Mouse (Mus musculus): ENCODE measurements at regions not wholly inside any gene's neighbourhood (a gene's known extent, or its start where the extent isn't known, plus 50 kb on each side); places are given as distances from the start of the nearest gene placed in this dataset.

GRCm38 (mm10) chr13:78717686-78718431 is 518.3 kb upstream of the Nr2f1 start:
- DNase-seq = no peak

DNA sequence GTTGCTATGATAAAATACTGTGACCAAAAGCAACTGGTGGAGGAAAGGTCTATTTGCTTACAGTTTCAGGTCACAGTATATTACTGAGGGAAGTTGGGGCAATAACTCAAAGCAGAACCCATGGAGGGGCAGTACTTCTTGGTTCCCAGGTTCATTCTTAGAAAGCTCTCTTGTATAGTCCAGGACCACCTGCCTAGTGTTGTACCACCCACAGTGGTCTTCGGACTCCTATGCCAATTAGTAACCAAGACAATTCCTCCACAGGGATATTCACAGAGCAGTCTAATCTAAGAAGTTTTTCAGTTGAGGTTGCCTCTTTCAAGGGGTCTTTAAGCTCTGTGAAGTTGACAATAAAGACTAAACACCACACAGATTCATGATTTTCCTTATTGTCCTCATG is 517.6 kb upstream of the Nr2f1 start:
- no peak for DNase-seq

DNA sequence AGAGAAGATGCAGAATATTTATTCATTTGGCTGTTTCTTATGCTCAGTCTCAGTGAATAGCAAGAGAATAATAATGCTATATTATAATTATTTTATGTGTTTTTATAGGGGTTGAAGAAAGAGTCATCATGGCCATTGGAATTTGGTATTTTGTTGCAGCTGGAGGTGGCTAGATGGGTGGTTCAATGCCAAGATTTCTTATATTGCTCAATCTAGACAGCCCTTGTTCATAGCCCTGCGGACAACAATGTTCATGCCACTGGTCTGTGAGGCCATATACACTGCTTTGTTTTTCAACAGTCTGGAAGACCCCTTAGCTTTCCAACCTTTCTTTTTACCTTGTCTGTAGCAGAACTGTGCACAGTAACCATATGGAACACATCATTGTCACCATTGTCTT is 505.1 kb upstream of the Nr2f1 start:
- DNase-seq = no peak

DNA sequence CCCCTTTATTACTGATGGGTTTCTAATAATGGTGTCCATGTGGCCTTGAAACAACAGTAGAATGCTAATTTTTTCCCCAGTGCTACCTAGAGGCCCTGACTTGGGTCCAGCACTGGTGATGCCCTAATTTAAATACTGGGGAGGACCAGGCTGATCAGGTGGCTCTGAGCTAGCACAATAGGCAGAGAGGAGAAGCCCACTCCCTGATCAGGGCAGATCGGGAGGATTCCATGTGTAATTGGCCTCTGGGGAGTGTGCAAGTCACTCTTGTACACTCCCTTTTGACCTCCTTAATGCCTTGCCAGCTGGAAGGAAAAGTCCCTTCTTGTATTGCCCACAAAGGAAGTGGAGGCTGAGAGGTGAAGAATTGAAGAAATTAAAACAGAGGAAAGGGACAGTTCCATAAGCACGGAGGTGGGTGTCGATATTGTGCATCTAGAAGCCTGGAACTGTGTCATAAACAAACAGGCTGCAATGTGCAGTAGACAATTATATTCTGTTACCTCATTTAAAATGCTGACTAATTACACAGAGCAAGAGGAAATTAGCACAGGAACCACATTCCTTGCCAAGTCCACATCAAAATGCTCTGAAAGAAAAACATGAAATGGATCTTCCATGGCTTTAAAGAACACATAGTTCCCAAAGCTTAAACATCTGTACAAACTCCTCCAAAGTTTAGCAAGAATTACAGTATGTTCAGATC is 498.4 kb upstream of the Nr2f1 start:
- DNase-seq = no peak

DNA sequence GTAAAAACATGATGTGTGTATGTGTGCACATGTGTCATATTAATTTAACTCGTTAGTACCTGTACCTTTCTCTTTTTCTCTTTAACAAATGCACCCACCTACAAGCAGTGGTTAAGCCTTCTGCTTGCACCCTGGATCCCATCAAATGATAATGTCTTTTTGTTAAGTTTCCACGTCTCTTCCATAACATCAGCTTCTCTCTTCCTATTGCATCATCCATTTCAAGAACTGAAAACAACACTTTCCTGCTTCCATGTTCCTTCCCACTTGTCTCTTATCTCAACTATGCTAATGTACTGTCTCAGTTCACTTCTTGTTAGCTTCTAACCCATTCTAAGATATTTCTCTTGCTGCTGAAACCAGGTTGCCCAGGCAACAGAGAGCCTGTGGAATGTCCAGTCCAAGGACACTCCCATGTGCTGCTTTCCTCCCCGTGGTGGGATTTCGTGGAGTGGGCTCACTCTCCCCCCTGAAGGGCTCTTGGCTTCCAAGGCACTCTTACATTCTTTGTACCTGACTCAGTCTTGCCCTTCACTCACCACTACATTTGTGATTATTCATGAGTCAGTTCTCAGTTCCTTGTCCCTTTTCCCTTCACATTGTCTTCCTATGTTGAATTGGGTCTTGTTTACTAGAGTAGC is 479.8 kb upstream of the Nr2f1 start:
- DNase-seq = no peak

GRCm38 (mm10) chr13:78678241-78678640 is 478.7 kb upstream of the Nr2f1 start:
- DNase-seq = no peak

DNA sequence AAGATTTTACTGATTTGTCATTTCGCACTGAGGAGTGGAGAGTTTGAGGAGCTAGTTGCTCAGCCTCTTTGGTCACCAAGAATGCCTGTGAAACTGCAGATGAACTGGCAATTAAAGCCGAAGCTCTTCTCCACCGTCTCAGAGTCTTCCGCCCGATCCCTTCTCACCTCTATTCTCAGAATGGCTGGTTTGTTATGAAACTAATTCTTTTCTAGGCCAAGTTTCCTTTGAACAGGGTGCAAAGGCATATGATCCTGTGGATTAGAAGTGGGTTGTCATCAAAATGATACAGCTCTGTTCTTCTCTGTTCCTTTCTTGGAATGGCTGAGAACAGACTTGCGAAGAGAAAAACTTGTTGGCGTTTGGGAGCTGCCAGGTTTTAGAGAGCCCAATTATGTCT is 458.7 kb upstream of the Nr2f1 start:
- DNase-seq = no peak

DNA sequence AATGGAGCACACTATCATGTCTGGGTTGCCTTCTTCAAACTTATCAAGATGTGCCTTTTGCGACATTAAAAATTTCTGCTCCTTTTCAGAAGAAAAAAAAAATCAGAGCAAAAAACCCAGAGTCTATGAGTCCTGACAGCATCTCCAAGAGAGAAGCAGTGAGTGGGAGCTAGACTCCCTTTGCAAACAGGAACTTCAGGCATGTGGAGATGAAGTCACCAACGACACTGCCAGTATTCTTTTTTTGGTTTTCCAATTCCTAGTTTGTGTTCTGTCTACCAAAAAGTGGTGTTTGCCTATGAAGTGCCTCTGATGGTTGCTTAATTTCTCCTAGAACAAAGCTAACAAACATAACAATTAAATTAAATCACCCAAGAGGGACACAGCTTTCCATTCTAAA is 457.2 kb upstream of the Nr2f1 start:
- DNase-seq = no peak

- no peak for DNase-seq
These were observed 456.6 kb upstream of the Nr2f1 start for GRCm38 (mm10) chr13:78656196-78656595.

DNA sequence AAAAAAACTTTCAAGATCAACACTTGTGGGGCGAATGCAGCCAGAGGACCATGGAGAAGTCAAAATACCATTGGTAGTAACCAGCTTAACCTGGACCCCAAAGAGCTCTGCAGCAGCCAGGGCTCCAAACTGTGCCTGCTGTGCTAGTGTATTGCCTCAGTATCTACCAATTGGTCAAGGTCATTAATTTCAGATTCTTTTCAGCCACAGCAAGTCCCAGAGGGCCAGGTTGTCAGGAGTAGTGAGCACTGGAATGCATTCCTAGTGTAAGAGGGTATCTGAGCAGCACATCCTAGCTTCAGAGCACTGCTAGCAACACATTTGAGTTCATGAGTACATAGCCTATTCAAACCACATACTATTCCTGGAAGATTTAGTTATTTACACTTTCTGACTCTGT is 451.3 kb upstream of the Nr2f1 start:
- DNase-seq = no peak

- no peak for DNase-seq
These were observed 445.0 kb upstream of the Nr2f1 start for GRCm38 (mm10) chr13:78644556-78644955.

- DNase-seq = no peak
These were observed 443.5 kb upstream of the Nr2f1 start for GRCm38 (mm10) chr13:78643023-78643422.

DNA sequence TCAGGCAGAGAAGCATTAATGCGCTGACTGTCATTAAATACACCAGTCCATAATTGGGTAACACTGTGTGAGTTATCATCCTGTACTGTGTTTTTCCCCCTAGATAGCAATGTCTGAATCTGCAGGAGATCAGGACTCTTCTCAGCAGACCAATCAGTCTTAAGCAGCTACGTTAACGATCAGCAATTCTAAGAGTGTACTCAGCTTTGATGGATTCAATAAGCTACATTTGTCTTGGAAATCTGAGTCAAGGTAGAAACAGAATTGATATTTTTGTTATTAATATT is 442.8 kb upstream of the Nr2f1 start:
- DNase-seq = no peak

DNA sequence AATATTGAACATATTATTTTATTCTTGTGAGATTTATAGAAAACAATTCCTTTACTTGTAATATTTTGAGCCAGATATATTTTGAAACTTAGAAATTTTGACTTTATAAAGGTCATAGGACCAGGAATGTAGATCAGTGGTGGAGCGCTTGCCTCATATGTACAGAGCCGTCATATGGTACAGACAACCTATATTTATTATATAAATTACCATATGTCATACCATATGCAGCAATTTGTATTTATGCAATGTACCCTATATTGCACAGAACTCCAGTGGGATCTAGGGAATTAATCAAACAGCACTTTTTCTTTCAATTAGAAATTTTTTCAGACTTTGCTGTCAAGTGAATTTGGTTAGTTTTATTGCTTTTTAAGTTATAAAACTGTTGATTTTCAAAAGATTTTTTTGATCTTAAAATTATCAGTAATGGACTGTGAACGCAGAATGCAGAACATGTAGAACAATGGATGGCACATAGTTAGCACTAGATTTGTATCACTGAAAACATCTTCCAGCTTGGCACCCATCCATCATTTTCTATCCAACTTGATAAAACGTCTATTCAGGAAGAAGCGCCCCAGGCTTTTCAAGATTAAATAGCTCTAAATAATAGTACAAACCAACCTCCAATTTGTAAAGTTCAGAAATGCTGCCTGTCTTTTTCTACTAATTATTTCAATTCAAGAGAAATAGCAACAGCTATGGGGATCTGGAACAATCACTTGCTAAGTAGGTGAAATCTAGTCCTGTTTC is 442.3 kb upstream of the Nr2f1 start:
- no peak for DNase-seq

DNA sequence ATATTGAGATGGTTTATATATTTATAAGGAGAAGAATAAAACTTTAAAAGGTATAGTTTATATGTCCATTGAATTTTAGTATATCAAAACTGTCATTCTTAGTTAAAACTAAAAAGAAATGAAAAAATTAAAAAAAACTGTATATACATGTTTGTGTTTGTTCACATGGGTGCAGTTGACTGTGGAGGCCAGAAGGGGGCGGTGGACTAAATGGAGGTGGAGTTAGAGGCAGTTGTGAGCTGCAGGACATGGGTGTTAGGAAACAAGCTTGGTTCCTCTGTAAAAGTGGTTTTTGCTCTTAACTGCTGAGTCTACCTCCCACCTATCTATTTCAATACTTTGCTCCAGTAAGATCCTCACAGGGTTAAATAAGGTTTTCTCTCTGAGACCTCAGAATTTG is 440.8 kb upstream of the Nr2f1 start:
- no peak for DNase-seq

GRCm38 (mm10) chr13:78638462-78638861 is 438.9 kb upstream of the Nr2f1 start:
- DNase-seq = no peak

DNA sequence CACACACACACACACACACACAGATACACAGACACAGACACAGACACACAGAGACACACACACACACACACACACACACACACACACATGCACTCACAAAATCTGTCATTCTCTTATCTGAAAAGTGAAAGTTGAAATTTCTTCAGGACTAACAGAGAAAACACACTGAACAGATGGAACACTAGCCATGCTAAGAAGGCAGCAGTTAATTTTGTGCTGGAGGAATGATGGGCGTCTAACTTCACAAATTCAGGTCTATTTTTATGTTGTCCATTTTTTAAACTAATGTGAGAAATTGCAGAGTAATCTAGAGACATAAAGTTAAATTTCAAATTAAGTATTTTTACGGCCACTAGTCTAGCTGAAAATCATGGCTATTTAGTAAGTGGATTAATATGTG is 432.1 kb upstream of the Nr2f1 start:
- no peak for DNase-seq

- no peak for DNase-seq
These were observed 429.6 kb upstream of the Nr2f1 start for GRCm38 (mm10) chr13:78629041-78629727.

- no peak for DNase-seq
These were observed 424.1 kb upstream of the Nr2f1 start for GRCm38 (mm10) chr13:78623652-78624051.

- no peak for DNase-seq
These were observed 403.3 kb upstream of the Nr2f1 start for GRCm38 (mm10) chr13:78602861-78603211.

GRCm38 (mm10) chr13:78602211-78602860 is 402.8 kb upstream of the Nr2f1 start:
- no peak for DNase-seq

GRCm38 (mm10) chr13:78580863-78581595 is 381.5 kb upstream of the Nr2f1 start:
- DNase-seq = no peak
